Mouse (Mus musculus) thymus, adult 2 months (tissue): ENCODE measurements around the gene Gm10197. TPM values are rescaled to one million over a fixed set of nuclear protein-coding genes. Genes with fewer than 3 reads are reported as not detected.

Experiments
- DNase-seq: peaks from one replicate; pipeline ENCODE4 v3.0.0; 2021
- H3K27ac ChIP-seq: fragments of 200-500 bp; 2 replicates; pipeline ENCODE4 v1.5.1; 2012; ENCODE audit warnings: low read length, control low read depth; ENCODE audit not compliant: control insufficient read depth, insufficient read depth
- H3K27me3 ChIP-seq: fragments of 200-500 bp; 2 replicates; pipeline ENCODE4 v1.6.1; 2012; ENCODE audit warnings: mild to moderate bottlenecking, low read length, moderate library complexity, mixed read lengths; ENCODE audit not compliant: control insufficient read depth, insufficient read depth
- H3K36me3 ChIP-seq: fragments of 200-500 bp; 2 replicates; pipeline ENCODE4 v1.6.1; 2012; ENCODE audit warnings: mild to moderate bottlenecking, low read length, moderate library complexity; ENCODE audit not compliant: control insufficient read depth, insufficient read depth
- H3K4me1 ChIP-seq: fragments of 200-500 bp; replicated peaks from 2 replicates; pipeline ENCODE4 v1.6.1; 2012; ENCODE audit warnings: low read length; ENCODE audit not compliant: control insufficient read depth, insufficient read depth
- H3K4me3 ChIP-seq: fragments of 200-500 bp; 2 replicates; pipeline ENCODE4 v1.5.1; 2012; ENCODE audit warnings: mild to moderate bottlenecking, low read length, control low read depth, moderate library complexity; ENCODE audit not compliant: control insufficient read depth, insufficient read depth
- CTCF ChIP-seq: fragments of 200-500 bp; IDR thresholded peaks from 2 replicates; pipeline ENCODE4 v1.5.1; 2012; ENCODE audit warnings: mild to moderate bottlenecking, control low read depth, low read length, moderate library complexity, borderline replicate concordance; ENCODE audit not compliant: control insufficient read depth, poor library complexity, insufficient read depth; ENCODE audit errors: extremely low read depth
- POLR2A ChIP-seq: fragments of 200-500 bp; IDR thresholded peaks from 2 replicates; pipeline ENCODE4 v1.6.1; 2012; ENCODE audit warnings: mild to moderate bottlenecking, low read length, control low read depth, moderate library complexity; ENCODE audit not compliant: control insufficient read depth, poor library complexity, insufficient read depth; ENCODE audit errors: extremely low read depth
- WGBS: fragments of 180-500 bp; shearing (Covaris S2); methylation state at CpG from one replicate; pipeline ENCODE4 v1.1.7; 2018; 5-methylcytosine and 5-hydroxymethylcytosine counted together
- polyA plus RNA-seq: library from polyadenylated mRNA; depleted of rRNA; stranded (reverse); fragments of >200 nt; gene quantifications from 2 replicates; pipeline ENCODE4 v1.2.3, GENCODE M21; 2012; rRNA removed

Gm10197 gene
- polyA plus RNA-seq: not detected in 2 replicates

DNA sequence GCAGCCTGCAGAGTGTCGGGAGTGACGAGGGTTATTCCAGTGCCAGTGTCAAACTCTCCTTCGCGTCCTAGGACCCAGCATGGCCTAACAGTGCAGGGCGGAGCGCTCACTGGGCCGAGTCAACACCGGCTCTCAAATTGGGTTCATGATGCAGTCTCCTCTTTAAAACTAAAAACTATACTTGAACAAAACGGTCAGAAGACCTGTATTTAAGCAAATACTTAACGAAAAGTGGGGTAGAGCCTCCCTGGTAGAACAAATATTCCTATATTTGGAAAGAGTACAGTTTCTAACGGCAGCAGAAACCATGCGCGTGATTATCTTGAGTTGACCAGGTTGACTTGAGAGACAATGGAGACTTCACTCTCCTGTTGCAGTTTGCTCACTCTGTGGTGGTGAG lies at the start of gene Gm10197:
Gene Gm10197, minus strand, starts transcription at position 101 of the 400 bp plus-strand sequence.
- Histone ChIP-seq H3K27me3 (no peaks in the 10 kb centered on the region), H3K4me3 (no peak within 1 kb of the TSS), H3K4me1 (no peaks in the 10 kb centered on the region), H3K27ac (no peak within 1 kb of the TSS), H3K36me3 (peaks cover 36% of the 10 kb centered on the region)
- DNase-seq: no peak
- WGBS: 96% methylated on average over 13 of the region's 13 CpGs
- no peak for TF ChIP-seq POLR2A
- no peak for TF ChIP-seq CTCF

DNA sequence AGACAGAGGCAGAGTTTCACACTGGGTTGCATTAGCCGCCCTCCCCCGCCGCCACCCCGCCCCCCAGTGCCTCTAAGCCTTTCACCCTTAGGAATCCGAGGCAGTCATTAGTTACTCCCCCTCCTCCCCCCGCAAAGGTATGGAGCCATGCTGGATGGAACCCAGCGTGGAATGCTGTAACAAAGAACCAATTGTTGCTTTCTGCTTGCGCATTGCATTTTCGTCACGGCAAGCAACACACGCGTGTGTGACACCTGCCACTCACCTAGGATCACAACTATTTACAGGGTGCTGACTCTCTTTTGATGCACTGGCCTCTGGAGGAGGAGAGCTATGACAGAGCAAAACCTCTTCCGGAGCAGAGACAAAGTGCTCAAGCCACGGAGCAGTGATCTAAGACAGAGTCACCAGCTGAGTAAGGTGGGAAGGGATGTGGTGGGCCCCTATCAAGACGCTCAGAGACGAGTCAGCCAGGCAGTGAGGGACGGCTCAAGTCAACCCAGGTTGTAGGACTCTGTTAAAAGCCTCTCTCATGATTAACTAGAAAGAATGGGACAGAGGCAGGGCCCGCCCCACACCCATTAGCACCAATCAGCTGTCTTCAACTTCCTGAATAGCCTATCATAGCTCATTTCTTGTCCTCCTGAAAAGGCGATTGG lies 49.5 kb upstream of the Gm10197 start:
- 8% methylated on average over 19 of the region's 19 CpGs for WGBS
- Histone ChIP-seq H3K27ac (peak overlapping the region; percentile 95), H3K36me3 (no peaks in the 10 kb centered on the region), H3K27me3 (no peaks in the 10 kb centered on the region), H3K4me1 (peaks cover 43% of the 10 kb centered on the region), H3K4me3 (peak overlapping the region; percentile 37)
- no peak; the same call in 1 of the 2 replicates for TF ChIP-seq CTCF
- 0 out of 2 replicates have a peak, but pooled peaks have one; percentile 28 for TF ChIP-seq POLR2A
- DNase-seq: peak; percentile 81

DNA sequence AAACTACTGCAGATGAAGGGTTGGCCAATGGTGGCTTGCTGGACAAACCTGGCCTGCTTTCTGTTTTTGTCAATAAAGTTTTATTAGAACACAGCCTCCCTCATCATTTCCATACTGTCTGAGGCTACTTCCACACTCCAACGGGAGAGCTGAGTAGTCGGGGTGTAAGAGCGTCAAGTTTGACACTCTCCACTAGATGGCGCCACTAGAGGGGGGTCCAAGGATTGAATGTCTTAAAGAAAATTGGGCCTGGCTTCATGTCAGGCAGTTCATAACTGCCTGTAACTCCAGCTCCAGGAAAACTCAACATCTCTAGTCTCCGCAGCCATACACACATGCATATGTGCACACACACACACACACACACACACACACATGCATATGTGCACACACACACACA lies 48.3 kb upstream of the Gm10197 start:
- Histone ChIP-seq H3K4me1 (peaks cover 31% of the 10 kb centered on the region), H3K27me3 (no peaks in the 10 kb centered on the region), H3K4me3 (no peak overlapping the region), H3K27ac (no peak overlapping the region), H3K36me3 (no peaks in the 10 kb centered on the region)
- TF ChIP-seq POLR2A: no peak
- no peak for TF ChIP-seq CTCF
- WGBS: 18% methylated on average over 5 of the region's 5 CpGs
- peak; percentile 83 for DNase-seq

DNA sequence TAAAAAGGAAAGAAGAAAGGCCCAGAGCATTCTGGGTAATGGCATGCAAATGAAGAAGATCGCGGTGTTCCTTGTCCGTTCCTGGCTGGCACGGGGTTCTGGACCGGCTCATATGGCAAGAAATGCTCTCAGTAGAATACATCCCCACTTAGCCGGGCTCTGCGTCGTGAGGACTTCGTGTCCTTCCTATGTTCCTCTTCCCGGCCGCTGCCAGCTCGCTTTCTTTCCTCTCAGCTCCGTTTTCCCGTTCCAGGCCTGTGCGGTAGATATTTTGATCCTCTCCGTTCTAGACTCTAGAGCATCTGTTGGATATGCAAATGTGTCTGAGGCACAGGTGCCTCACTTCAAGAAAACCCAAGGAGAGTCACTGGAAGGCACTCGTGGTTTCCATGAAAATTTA lies 43.6 kb upstream of the Gm10197 start:
- no peak for DNase-seq
- Histone ChIP-seq H3K36me3 (no peaks in the 10 kb centered on the region), H3K4me1 (peaks cover 2% of the 10 kb centered on the region), H3K27me3 (no peaks in the 10 kb centered on the region), H3K27ac (no peak overlapping the region), H3K4me3 (no peak overlapping the region)
- no peak for TF ChIP-seq POLR2A
- TF ChIP-seq CTCF: no peak
- WGBS: 85% methylated on average over 17 of the region's 17 CpGs

DNA sequence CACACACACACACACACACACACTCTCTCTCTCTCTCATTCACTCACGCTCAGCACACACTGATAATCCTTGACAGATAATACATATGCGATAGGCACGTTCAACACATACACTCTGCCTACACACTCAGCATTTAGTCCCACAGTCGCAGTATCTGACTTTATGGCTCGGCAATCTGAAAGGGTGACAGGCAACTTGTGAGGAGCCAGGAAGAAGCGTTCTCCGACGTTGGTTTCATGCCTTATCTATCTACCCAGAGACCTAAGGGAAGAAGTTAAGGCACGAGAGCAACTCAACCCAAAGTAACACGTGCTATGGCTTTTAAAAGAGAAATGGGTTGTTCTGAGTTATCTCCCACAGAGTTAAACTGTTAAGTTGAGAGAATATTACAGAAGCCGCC lies 43.1 kb upstream of the Gm10197 start:
- Histone ChIP-seq H3K36me3 (no peaks in the 10 kb centered on the region), H3K27ac (no peak overlapping the region), H3K27me3 (no peaks in the 10 kb centered on the region), H3K4me3 (no peak overlapping the region), H3K4me1 (peaks cover 2% of the 10 kb centered on the region)
- WGBS: 90% methylated on average over 11 of the region's 11 CpGs
- no peak for DNase-seq
- TF ChIP-seq POLR2A (no peak), CTCF (no peak)

DNA sequence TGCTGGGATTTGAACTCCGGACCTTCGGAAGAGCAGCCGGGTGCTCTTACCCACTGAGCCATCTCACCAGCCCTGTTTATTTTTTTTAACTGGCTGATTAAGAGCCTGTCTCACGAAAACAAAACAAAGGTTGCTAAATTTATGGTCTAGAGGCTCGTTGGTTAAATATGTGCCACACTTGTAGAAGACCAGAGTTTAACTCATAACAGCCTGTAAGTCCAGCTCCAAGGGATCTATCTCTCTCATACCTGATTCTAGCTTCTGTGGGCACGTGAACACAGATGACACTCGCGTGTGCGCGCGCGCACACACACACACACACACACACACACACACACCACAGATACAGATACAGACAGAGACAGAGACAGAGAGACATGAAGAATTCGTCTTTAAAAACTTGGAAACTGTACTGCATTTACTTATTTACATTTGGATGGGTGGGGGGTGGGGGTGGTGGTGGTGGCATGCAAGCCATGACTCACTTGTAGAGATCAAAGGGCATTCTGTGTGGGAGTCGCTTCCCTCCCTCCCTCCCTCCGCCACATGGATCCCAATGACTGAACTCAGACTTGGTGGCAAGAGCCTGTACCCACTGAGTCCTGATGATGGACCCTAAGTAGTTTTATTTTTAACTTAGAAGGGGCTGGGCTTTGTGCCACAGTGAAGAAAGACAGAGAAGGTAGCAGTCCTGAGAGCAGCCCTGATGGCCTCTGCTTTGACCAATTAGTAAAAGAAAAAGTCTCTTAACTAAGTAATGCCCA lies 42.2 kb upstream of the Gm10197 start:
- H3K27me3 ChIP-seq: no peaks in the 10 kb centered on the region
- H3K36me3 ChIP-seq: no peaks in the 10 kb centered on the region
- no peak for TF ChIP-seq POLR2A
- no peak for TF ChIP-seq CTCF
- peaks cover 2% of the 10 kb centered on the region for H3K4me1 ChIP-seq
- WGBS: 91% methylated on average over 15 of the region's 15 CpGs
- H3K4me3 ChIP-seq: no peak overlapping the region
- no peak for DNase-seq
- no peak overlapping the region for H3K27ac ChIP-seq
